Mouse (Mus musculus) forebrain, embryonic 16.5 days (tissue): ENCODE results near the gene Rhox2h. TPM values are rescaled to one million over a fixed set of nuclear protein-coding genes. Genes with fewer than 3 reads are reported as not detected.

Experiments used
- polyA plus RNA-seq: library from polyadenylated mRNA; unstranded; fragments of >200 nt; fragmentation: Nextera tagmentation; extraction: Ambion mirVana; gene quantifications from 2 replicates; pipeline ENCODE4 v1.2.1, GENCODE M21; 2015

The Rhox2h gene
- polyA plus RNA-seq, 1 experiment from 2014 or later: not detected

Other genes starting within 250 kb of the Rhox2h start
- not detected in 2 replicates for gene Rhox4b, start 240.8 kb downstream of the Rhox2h start, polyA plus RNA-seq
- not detected in 2 replicates for gene Rhox2c, start 219.6 kb downstream of the Rhox2h start, polyA plus RNA-seq
- gene Rhox3c, start 214.7 kb downstream of the Rhox2h start, polyA plus RNA-seq: not detected in 2 replicates
- not detected in 2 replicates for gene Rhox4c, start 192.9 kb downstream of the Rhox2h start, polyA plus RNA-seq
- not detected in 2 replicates for gene Rhox2d, start 179.8 kb downstream of the Rhox2h start, polyA plus RNA-seq
- not detected in 2 replicates for gene Rhox4d, start 158.9 kb downstream of the Rhox2h start, polyA plus RNA-seq
- not detected in 2 replicates for gene Rhox2e, start 142.8 kb downstream of the Rhox2h start, polyA plus RNA-seq
- gene Rhox3e, start 131.3 kb downstream of the Rhox2h start, polyA plus RNA-seq: not detected in 2 replicates
- gene Rhox4e, start 115.9 kb downstream of the Rhox2h start, polyA plus RNA-seq: not detected in 2 replicates
- not detected in 2 replicates for gene Rhox2f, start 101.9 kb downstream of the Rhox2h start, polyA plus RNA-seq
- not detected in 2 replicates for gene Rhox3f, start 92.3 kb downstream of the Rhox2h start, polyA plus RNA-seq
- gene Rhox4f, start 65.6 kb downstream of the Rhox2h start, polyA plus RNA-seq: not detected in 2 replicates
- gene Rhox3g, start 44.7 kb downstream of the Rhox2h start, polyA plus RNA-seq: not detected in 2 replicates
- gene Rhox2g, start 29.8 kb downstream of the Rhox2h start, polyA plus RNA-seq: not detected in 2 replicates
- not detected in 2 replicates for gene Rhox4g, start 21.9 kb downstream of the Rhox2h start, polyA plus RNA-seq
- not detected in 2 replicates for gene Rhox3h, start 4.5 kb downstream of the Rhox2h start, polyA plus RNA-seq
- gene Rhox5, start 131.6 kb upstream of the Rhox2h start, polyA plus RNA-seq: 0.56 TPM in 1 of 2 replicates, not detected in the other
- gene Rhox6, start 153.6 kb upstream of the Rhox2h start, polyA plus RNA-seq: not detected in 2 replicates
- not detected in 2 replicates for gene Rhox7a, start 158.4 kb upstream of the Rhox2h start, polyA plus RNA-seq
- not detected in 2 replicates for gene Rhox8, start 205.7 kb upstream of the Rhox2h start, polyA plus RNA-seq
- not detected in 2 replicates for gene Rhox7b, start 224.0 kb upstream of the Rhox2h start, polyA plus RNA-seq
- gene Rhox9, start 228.5 kb upstream of the Rhox2h start, polyA plus RNA-seq: not detected in 2 replicates